Mouse (Mus musculus): ENCODE results near the gene Zfp691.

GRCm38 (mm10) chr4:119131189-119131910 is 42.6 kb downstream of the Zfp691 start:
- TF ChIP-seq POLR2A (IDR thresholded peaks at IDR 0.05; ENCODE audit: extremely low read depth, insufficient read depth, low read length): no peak
- no peak for TF ChIP-seq CTCF (IDR thresholded peaks at IDR 0.05; ENCODE audit: low read depth, low read length)
